Mouse (Mus musculus) myocyte (in vitro differentiated cells): ENCODE data around the gene Armc2. TPM values are rescaled to one million over a fixed set of nuclear protein-coding genes. Genes with fewer than 3 reads are reported as not detected.

ENCODE experiments used
- H3K27me3 ChIP-seq: one replicate; pipeline ENCODE4 v1.6.1; 2011; ENCODE audit not compliant: control insufficient read depth, insufficient read depth, insufficient read length
- H3K36me3 ChIP-seq: one replicate; pipeline ENCODE4 v1.6.1; 2011; ENCODE audit not compliant: control insufficient read depth, insufficient read depth
- H3K4me2 ChIP-seq: one replicate; pipeline ENCODE4 v1.6.1; 2011; ENCODE audit warnings: low read depth, control low read depth
- H3K4me3 ChIP-seq: one replicate; pipeline ENCODE4 v1.5.1; 2011; ENCODE audit warnings: mild to moderate bottlenecking, control low read depth, moderate library complexity
- H3K79me2 ChIP-seq: one replicate; pipeline ENCODE4 v1.6.1; 2011; ENCODE audit not compliant: control insufficient read depth, insufficient read depth
- H3ac ChIP-seq: one replicate; pipeline ENCODE4 v1.6.1; 2011; ENCODE audit not compliant: control insufficient read depth, insufficient read length
- CEBPB ChIP-seq: IDR thresholded peaks from 2 replicates; pipeline ENCODE4 v1.6.1; 2011; ENCODE audit warnings: mild to moderate bottlenecking, moderate library complexity; ENCODE audit not compliant: poor library complexity, insufficient read depth, severe bottlenecking
- E2F4 ChIP-seq: IDR thresholded peaks from one replicate; pipeline ENCODE4 v1.6.1; 2011; ENCODE audit warnings: mild to moderate bottlenecking, control low read depth, moderate library complexity; ENCODE audit not compliant: insufficient read depth
- MAX ChIP-seq: IDR thresholded peaks from one replicate; pipeline ENCODE4 v1.6.1; 2011; ENCODE audit warnings: low read depth, mild to moderate bottlenecking, control low read depth
- MYOD1 ChIP-seq, 3 experiments: IDR thresholded peaks; one replicate each; pipeline ENCODE4 v1.6.1; 2011; ENCODE audit warnings: control low read depth in 2 of 3, low read depth in 2 of 3, mild to moderate bottlenecking in 2 of 3, moderate library complexity in 1 of 3; ENCODE audit not compliant: insufficient read length in 2 of 3, control insufficient read depth in 1 of 3
- MYOG ChIP-seq, 3 experiments: IDR thresholded peaks; one replicate each; pipeline ENCODE4 v1.6.1; 2011; ENCODE audit warnings: control low read depth in 2 of 3, low read depth in 2 of 3, mild to moderate bottlenecking in 2 of 3; ENCODE audit not compliant: insufficient read length in 2 of 3, control insufficient read depth in 1 of 3, insufficient read depth in 1 of 3
- POLR2A ChIP-seq: IDR thresholded peaks from one replicate; pipeline ENCODE4 v1.6.1; 2011; ENCODE audit warnings: low read depth, mild to moderate bottlenecking, control low read depth, moderate library complexity; ENCODE audit not compliant: insufficient read length
- POLR2AphosphoS2 ChIP-seq: IDR thresholded peaks from one replicate; pipeline ENCODE4 v1.6.1; 2011; ENCODE audit warnings: low read depth, control low read depth; ENCODE audit not compliant: insufficient read length
- REST ChIP-seq: IDR thresholded peaks from one replicate; pipeline ENCODE4 v1.6.1; 2011; ENCODE audit warnings: mild to moderate bottlenecking, control low read depth, moderate library complexity; ENCODE audit not compliant: insufficient read depth, insufficient read length
- SRF ChIP-seq: IDR thresholded peaks from one replicate; pipeline ENCODE4 v1.6.1; 2011; ENCODE audit warnings: low read depth; ENCODE audit not compliant: control insufficient read depth, insufficient read length
- TCF12 ChIP-seq: IDR thresholded peaks from one replicate; pipeline ENCODE4 v1.6.1; 2011; ENCODE audit warnings: mild to moderate bottlenecking, control low read depth; ENCODE audit not compliant: poor library complexity, insufficient read depth, severe bottlenecking
- TCF3 ChIP-seq: IDR thresholded peaks from one replicate; pipeline ENCODE4 v1.6.1; 2011; ENCODE audit warnings: low read depth, control low read depth; ENCODE audit not compliant: insufficient read length
- USF1 ChIP-seq: IDR thresholded peaks from one replicate; pipeline ENCODE4 v1.6.1; 2011; ENCODE audit warnings: low read depth, mild to moderate bottlenecking, control low read depth, moderate library complexity
- polyA plus RNA-seq: library from polyadenylated mRNA; unstranded; fragments of >200 nt; fragmentation: generic; extraction: Trizol; gene quantifications from one replicate; pipeline ENCODE4 v1.2.1, GENCODE M21; 2012; ENCODE audit warnings: missing spikeins

Gene Armc2
- polyA plus RNA-seq, 1 experiment: 0.31 TPM

- peaks cover 5% of the 10 kb centered on the region for H3K27me3 ChIP-seq
- H3K4me2 ChIP-seq: no peak overlapping the region
- H3K4me3 ChIP-seq: no peak overlapping the region
- no peaks in the 10 kb centered on the region for H3K79me2 ChIP-seq
- no peaks in the 10 kb centered on the region for H3K36me3 ChIP-seq
- TF ChIP-seq CEBPB (no peak), MYOD1 (IDR thresholded peaks at IDR 0.05; ENCODE audit: control insufficient read depth in 1 of 3, insufficient read length in 2 of 3, low read depth in 2 of 3) (no peak), MAX (no peak)
- no peak overlapping the region for H3ac ChIP-seq
Measured at GRCm38 (mm10) chr10:42004690-42005089, 13.6 kb downstream of the Armc2 start.

- Histone ChIP-seq H3K4me3 (no peak overlapping the region), H3K36me3 (no peaks in the 10 kb centered on the region), H3K4me2 (no peak overlapping the region), H3ac (no peak overlapping the region), H3K79me2 (no peaks in the 10 kb centered on the region), H3K27me3 (peaks cover 5% of the 10 kb centered on the region)
- TF ChIP-seq USF1: no peak
- no peak for TF ChIP-seq TCF12
- no peak for TF ChIP-seq POLR2AphosphoS2
Measured at GRCm38 (mm10) chr10:42004056-42004455, 14.2 kb downstream of the Armc2 start.

- Histone ChIP-seq H3K36me3 (no peaks in the 10 kb centered on the region), H3K79me2 (no peaks in the 10 kb centered on the region), H3K4me2 (no peak overlapping the region), H3K27me3 (peaks cover 5% of the 10 kb centered on the region), H3ac (no peak overlapping the region), H3K4me3 (no peak overlapping the region)
- TF ChIP-seq POLR2A: no peak
- TF ChIP-seq USF1: no peak
- no peak for TF ChIP-seq E2F4
- TF ChIP-seq TCF3: no peak
- TF ChIP-seq SRF: no peak
- no peak for TF ChIP-seq TCF12
- TF ChIP-seq REST: no peak
Measured at GRCm38 (mm10) chr10:42003576-42003975, 14.7 kb downstream of the Armc2 start.

DNA sequence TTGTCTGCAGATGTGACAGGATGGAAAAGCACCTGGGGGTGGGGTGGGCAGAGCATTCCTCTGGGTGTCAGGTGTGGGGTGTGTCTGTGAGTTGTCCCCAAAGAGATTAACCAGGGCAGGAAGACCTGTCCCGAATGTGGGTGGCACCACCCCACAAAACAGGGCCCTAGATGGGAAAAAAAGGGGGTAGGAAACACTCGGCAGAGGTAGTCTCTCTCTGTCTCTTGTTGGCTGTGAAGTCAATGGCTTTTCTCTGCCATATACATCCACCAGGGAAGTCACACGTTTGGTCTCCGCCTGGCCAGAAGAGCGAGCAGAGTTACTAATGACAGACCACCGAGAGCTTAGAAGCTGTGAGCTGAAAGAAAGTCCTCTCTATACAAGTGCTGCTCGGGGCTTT, 15.8 kb downstream of the Armc2 start:
- H3K36me3 ChIP-seq: no peaks in the 10 kb centered on the region
- no peak overlapping the region for H3K4me3 ChIP-seq
- H3ac ChIP-seq: no peak overlapping the region
- H3K27me3 ChIP-seq: peaks cover 5% of the 10 kb centered on the region
- H3K79me2 ChIP-seq: no peaks in the 10 kb centered on the region
- no peak for TF ChIP-seq TCF3
- no peak for TF ChIP-seq CEBPB
- no peak for TF ChIP-seq E2F4
- no peak for TF ChIP-seq MAX
- TF ChIP-seq MYOD1 (IDR thresholded peaks at IDR 0.05; ENCODE audit: control insufficient read depth in 1 of 3, insufficient read length in 2 of 3, low read depth in 2 of 3): no peak
- no peak for TF ChIP-seq POLR2A
- TF ChIP-seq REST: no peak
- no peak for TF ChIP-seq MYOG (IDR thresholded peaks at IDR 0.05; ENCODE audit: control insufficient read depth in 1 of 3, insufficient read depth in 1 of 3, insufficient read length in 2 of 3, low read depth in 2 of 3)
- TF ChIP-seq USF1: no peak
- TF ChIP-seq POLR2AphosphoS2: no peak
- no peak for TF ChIP-seq TCF12
- no peak for TF ChIP-seq SRF
- no peak overlapping the region for H3K4me2 ChIP-seq

- Histone ChIP-seq H3K4me2 (no peak overlapping the region), H3K79me2 (no peaks in the 10 kb centered on the region), H3K27me3 (peaks cover 5% of the 10 kb centered on the region), H3K36me3 (no peaks in the 10 kb centered on the region), H3ac (no peak overlapping the region), H3K4me3 (no peak overlapping the region)
- TF ChIP-seq POLR2A (no peak), CEBPB (no peak), MAX (no peak), MYOD1 (IDR thresholded peaks at IDR 0.05; ENCODE audit: control insufficient read depth in 1 of 3, insufficient read length in 2 of 3, low read depth in 2 of 3) (no peak), E2F4 (no peak), REST (no peak), POLR2AphosphoS2 (no peak), SRF (no peak), TCF3 (no peak)
Measured at GRCm38 (mm10) chr10:42001260-42001659, 17.0 kb downstream of the Armc2 start.
